Mouse (Mus musculus) liver, postnatal 0 days (tissue): ENCODE data around the gene A030003K21Rik.

Source experiments
- CTCF ChIP-seq: sonication (generic); IDR thresholded peaks from 2 replicates; pipeline ENCODE4 v1.5.1; 2016; ENCODE audit warnings: antibody characterized with exemption, low read depth
- EP300 ChIP-seq: IDR thresholded peaks from 2 replicates; pipeline ENCODE4 v1.6.1; 2016; ENCODE audit warnings: antibody characterized with exemption, low read depth, mild to moderate bottlenecking

GRCm38 (mm10) chr1:82959870-82960385 is 16.7 kb upstream of the A030003K21Rik start, which contains the start of gene Gm47955:
- TF ChIP-seq CTCF: no peak
- TF ChIP-seq EP300: no peak
